Mouse (Mus musculus) duodenum, adult 2 months (tissue): ENCODE results near the gene Mindy4. TPM values are rescaled to one million over a fixed set of nuclear protein-coding genes. Genes with fewer than 3 reads are reported as not detected.

Source experiments
- polyA plus RNA-seq: library from polyadenylated mRNA; depleted of rRNA; stranded (reverse); fragments of >200 nt; gene quantifications from 2 replicates; pipeline ENCODE4 v1.2.3, GENCODE M21; 2012; ENCODE audit warnings: low replicate concordance; rRNA removed

Gene Mindy4
- 1.4 and 2.3 TPM in 2 replicates for polyA plus RNA-seq

GRCm38 (mm10) chr6:55202913-55203910 is at the start of gene Mindy4:
Mindy4 (plus strand) TSS chr6:55203383.

GRCm38 (mm10) chr6:55174741-55175181 is 28.4 kb upstream of the Mindy4 start, which contains the start of gene Inmt:
Inmt (minus strand) TSS chr6:55175043.

GRCm38 (mm10) chr6:55335989-55336514 is 132.9 kb downstream of the Mindy4 start, which contains the start of gene Aqp1:
Aqp1 (plus strand) TSS chr6:55336432.

Other genes with a start within 250 kb of the Mindy4 start
- gene Nod1, start 230.8 kb upstream of the Mindy4 start, polyA plus RNA-seq: 6.4 and 11.4 TPM in 2 replicates
- 0.77 and 1.5 TPM in 2 replicates for gene Ggct, start 210.4 kb upstream of the Mindy4 start, polyA plus RNA-seq
- gene Gars, start 165.4 kb upstream of the Mindy4 start, polyA plus RNA-seq: 23.1 and 29.1 TPM in 2 replicates
- 0.46 and 0.78 TPM in 2 replicates for gene Crhr2, start 70.4 kb upstream of the Mindy4 start, polyA plus RNA-seq
- gene Inmt, start 28.3 kb upstream of the Mindy4 start, polyA plus RNA-seq: 0.28 and 0.88 TPM in 2 replicates
- 109 and 377 TPM in 2 replicates for gene Aqp1, start 133.0 kb downstream of the Mindy4 start, polyA plus RNA-seq
- 0.11 and 0.22 TPM in 2 replicates for gene Ghrhr, start 172.9 kb downstream of the Mindy4 start, polyA plus RNA-seq
- 1.9 and 2.7 TPM in 2 replicates for gene Adcyap1r1, start 248.6 kb downstream of the Mindy4 start, polyA plus RNA-seq